Mouse (Mus musculus) liver, postnatal 0 days (tissue): ENCODE results near the gene Nrbp1.

ENCODE experiments used
- CTCF ChIP-seq: sonication (generic); IDR thresholded peaks from 2 replicates; pipeline ENCODE4 v1.5.1; 2016; ENCODE audit warnings: antibody characterized with exemption, low read depth
- EP300 ChIP-seq: IDR thresholded peaks from 2 replicates; pipeline ENCODE4 v1.6.1; 2016; ENCODE audit warnings: antibody characterized with exemption, low read depth, mild to moderate bottlenecking

DNA sequence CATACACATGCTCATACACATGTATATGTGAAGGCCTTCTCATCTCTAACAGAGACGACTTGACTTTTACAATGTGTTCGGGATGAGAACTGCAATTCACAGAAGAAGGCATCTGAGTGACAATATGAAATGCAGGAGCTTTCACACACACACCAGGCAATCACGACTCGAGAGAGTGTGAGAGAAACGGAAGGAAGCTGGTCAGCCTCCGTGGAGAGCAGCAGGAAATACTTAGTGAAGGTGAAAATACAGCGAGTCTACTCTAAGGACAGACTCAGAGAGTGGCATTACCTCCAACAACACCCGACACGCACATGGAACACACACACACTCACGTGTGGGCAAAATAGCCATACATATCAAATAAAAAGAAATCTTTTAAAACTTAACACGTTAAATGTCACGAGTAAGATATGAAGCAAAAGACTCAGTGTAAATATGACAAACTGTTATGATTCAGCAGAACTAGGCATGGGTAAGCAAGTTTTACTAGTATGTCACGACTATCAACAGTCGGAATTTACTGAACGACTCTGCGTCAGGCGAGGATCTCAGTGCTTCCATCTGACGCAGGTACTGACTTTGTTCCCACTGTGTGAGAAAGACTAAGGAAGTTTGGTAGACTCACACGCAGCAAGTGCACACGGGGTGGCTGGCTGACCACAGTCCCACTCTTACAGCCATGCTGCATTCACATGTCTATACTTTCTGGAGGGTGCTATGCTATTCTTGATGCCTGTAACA is 38.8 kb downstream of the Nrbp1 start:
- TF ChIP-seq EP300 (no peak), CTCF (no peak)
